Mouse (Mus musculus): ENCODE results near the gene Anks1. TPM values are rescaled to one million over a fixed set of nuclear protein-coding genes. Genes with fewer than 3 reads are reported as not detected.
"Not testable (repeated sequence)": the region's sequence is repeated elsewhere in the genome, so short reads cannot be mapped to it uniquely, and the experiment has no call there.

The Anks1 gene
- total RNA-seq, 2 experiments from 2014 or later, result 22.6 to 27.6 TPM

DNA sequence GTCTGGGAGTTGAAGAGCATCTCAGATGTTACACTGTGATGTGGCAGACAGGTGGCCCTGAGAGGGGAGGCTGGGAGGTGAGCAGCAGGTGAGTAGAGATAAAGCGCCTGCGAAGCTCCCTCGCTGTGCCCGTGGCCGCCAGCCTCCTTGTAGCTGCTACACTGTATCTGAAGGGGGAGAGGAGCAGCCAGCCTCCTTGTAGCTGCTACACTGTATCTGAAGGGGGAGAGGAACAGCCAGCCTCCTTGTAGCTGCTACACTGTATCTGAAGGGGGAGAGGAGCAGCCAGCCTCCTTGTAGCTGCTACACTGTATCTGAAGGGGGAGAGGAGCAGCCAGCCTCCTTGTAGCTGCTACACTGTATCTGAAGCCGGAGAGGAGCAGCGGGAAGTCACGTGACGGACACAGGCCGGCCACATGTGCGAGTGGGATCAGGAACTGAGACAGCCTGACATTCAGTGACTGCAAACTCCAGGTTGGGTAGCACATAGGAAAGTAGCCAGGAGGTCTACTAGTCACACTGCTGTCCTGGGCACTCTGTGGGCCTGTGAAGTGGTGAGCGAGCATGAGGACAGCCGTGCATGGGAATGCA is 90.7 kb downstream of the Anks1 start:
- DNase-seq, result not testable (repeated sequence)

DNA sequence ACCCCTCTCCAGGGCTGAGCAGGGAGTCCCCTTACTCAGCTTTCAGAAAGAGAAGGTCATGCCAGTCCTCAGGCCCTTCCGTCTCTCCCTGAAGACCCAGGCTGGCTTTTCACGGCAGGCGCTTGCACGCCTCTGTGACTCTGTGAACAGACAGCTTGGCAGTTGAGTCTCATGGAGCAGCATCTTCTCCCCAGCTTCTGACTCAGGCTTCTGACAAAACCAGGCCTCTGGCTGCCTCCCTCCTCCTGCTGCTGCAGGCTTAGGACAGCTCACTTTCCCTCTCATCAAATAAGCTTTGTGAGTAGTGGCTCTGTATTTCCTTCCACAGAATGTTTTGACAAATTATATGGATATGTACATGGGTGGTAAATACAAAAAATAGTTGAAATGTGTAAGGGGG is 91.3 kb downstream of the Anks1 start:
- DNase-seq, result no peak

DNA sequence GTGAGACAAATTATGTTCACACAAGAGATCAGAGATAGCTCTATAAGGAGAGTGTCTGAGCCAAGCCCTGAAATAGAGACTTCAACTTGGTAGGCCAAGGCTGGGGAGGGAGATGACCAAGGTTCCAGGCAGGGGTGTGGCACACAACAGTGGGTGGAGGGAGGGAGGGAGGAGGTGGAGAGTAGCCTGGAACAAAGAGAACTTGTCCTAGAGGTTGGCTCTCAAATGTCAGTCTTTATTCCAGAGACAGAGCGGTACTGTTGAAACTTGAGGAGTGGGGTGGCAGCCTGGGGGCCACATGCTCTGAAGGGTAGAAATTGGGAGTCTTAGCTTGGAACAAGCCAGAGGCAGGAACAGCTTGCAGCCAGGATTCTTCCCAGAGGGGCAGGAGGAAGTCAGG is 91.7 kb downstream of the Anks1 start:
- no peak for DNase-seq

DNA sequence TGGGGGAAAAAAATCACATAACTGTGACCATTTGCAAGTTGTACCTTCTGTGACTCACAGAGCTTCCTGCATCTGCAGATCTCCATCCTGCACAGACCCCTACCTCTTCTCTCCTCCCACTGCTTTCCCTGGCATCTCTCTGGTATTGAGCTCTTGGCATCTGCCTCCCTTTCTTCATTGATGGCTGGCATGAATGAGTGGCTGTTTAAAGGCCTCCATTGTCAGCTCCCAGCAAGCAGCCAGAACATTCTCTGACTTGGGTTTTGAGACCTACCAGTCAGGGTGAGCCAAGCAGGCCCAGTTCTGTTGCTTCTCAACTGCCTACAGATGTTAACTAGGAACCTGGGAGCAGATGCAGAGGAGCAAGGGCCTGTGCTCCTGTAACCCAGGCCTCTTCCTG is 96.3 kb downstream of the Anks1 start:
- no peak for DNase-seq

DNA sequence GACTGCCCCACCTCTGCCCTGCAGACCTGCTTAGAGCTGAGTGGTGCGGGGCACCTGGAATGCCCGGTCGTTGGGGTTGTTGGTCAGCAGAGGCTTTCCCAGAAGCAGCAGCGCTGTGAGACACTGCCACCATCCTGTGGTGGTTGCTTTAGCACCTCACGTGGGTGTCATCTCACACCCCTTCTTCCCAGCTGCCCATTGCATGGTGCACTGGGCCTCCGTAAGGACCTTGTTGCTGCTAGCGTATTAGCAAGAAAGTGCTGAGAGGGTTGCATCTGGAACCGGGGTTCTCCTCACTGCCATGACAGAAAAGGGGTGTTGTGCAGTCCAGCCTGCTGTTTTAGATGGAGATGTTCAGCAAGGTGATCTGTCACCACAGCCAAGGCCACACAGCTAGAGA is 97.1 kb downstream of the Anks1 start:
- no peak for DNase-seq

DNA sequence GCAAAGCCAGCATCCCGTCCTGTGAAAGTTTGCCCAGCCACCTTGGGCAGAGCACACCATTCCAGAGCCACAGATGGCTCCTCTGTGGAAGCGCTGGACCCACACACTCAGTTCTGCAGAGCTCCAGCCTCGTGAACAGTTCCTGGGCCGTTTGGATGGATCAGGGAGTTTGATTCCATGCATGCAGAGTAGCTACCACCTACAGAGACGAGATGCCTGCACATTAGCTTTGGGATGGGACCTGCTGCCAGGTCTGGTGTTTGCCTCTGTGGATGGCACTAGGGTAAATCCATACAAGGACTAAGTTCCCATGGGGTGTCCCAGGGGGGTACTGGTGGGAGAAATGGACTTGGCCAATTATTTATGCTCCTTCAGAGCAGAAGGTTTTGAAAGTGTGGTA is 97.5 kb downstream of the Anks1 start:
- no peak for DNase-seq

DNA sequence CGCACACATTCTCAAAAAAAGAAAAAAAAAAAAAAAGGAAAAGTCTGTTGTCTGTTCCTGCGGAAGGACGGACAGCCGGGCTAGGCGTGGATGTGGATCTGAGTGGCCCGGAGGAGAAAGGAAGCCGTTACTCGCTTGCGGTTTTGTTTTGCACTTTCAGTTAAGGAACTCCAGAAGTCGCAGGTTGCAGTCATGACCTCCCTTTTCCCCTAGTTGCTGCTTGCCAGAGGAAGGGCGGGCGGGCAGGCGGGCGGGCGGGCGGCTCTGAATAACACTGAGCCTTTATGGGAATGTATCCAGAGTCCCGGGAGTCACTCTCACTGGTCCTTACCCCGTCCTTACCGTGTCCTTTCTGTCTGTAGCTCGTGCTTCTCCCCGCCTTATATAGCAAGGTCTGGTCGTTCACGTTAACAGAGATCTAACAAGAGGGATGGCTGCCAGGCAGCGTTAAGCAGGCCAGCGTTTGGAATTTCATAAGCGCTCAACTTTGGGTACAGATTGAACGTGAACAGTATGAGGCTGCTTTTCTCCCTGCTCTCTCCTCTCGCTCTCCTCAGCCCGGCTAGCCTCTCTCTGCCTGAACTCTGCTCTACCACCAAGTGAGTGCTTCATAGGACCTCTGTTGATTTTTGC is 98.2 kb downstream of the Anks1 start:
- DNase-seq, result peak; percentile 53

DNA sequence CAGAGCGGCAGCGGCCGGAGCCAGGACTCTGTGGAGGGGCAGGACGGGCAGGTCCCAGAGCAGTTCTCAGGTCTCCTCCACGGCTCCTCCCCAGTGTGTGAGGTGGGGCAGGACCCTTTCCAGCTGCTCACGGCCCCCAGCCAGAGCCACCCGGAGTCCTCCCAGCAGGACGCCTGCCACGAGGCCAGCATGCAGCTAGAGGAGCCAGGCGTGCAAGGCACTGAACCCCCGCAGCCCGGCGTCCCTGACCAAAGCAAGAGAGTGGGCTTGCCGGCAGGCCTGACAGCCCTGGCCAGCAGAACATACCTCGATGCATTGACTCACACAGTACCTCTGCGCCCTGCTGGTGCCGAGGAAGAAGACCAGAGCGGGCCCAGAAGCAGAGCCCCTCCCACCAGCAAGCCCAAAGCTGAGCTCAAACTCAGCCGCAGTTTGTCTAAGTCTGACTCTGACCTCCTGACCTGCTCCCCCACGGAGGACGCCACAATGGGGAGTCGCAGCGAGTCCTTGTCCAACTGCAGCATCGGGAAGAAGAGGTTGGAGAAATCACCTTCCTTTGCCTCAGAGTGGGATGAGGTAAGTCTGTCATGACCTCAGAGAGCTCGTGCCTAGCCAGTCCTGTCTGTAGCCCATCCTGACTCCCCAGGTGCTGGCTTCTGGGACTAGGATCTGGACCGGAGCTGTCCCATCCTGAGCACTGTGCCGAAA is 98.9 kb downstream of the Anks1 start:
- peak; percentile 71 for DNase-seq

DNA sequence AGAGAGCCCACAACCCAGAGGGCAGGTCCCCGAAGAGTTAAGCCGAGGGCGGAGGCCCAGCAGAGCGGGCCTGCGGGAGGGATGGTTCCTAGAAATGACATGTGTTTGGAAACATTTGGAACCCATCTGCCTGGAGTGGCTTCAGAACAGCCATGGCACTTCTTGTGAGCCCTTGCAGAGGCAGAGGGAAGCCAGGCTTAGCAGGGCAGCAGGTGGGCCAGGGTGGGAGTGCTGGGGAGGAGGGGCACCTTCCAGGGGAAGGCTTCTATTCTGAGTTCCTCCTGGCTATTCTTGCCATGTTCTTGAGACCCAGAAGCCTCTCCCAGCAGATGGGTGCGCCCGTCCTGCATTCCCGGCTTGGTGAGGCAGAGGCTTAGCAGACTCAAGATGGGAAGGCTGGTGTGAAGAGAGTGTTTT is 99.5 kb downstream of the Anks1 start:
- DNase-seq, result peak; percentile 48

DNA sequence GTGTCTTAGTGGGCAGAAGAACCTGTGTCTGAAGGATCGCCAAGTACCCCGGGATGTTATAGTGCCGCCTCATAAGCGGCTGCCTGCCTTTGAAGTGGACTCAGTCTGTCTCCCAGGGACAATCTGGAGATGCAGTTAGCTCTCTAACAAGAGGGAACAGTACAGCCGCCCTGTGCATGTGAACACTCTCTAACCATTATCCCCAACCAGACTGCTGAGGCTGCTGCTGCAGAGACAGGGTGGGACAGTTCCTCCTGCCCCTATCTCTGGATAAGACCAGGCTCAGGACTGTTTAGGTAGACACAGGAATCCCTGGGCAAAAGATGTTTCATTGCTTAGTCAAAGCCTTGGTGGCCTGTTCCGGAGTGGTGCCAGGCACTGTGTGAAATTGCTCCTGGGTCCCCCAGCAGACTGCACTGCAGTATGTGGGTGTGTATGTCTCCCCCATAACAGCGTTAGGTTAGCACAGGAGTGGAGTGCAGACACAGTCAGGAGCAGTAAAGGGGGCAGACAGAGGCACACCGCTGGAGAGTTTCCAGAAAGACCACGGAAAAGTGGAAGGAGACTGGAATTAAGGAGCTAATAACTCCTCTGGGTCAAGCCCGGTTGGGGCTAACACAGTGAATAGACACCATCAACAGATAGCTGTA is 100.1 kb downstream of the Anks1 start:
- DNase-seq, result no peak

DNA sequence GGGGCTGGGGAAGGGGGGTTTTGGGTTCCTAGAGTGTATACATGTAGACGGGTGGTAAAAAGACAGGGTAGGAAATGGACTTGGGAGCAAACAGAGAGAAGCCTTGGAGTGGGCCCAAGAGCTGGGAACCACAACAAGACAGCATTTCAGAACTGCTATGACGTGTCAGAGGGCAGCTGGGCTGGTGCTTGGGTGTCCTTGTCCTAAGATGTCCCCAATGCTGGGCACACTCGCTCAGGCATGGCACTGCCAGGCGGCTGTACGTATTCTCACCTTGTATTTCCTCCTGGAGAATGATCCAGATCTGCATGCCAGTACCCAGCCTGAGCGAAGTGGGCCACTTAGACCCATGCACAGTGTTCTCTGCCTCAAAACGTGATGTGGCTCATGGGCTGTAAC is 100.6 kb downstream of the Anks1 start:
- DNase-seq, result no peak

DNA sequence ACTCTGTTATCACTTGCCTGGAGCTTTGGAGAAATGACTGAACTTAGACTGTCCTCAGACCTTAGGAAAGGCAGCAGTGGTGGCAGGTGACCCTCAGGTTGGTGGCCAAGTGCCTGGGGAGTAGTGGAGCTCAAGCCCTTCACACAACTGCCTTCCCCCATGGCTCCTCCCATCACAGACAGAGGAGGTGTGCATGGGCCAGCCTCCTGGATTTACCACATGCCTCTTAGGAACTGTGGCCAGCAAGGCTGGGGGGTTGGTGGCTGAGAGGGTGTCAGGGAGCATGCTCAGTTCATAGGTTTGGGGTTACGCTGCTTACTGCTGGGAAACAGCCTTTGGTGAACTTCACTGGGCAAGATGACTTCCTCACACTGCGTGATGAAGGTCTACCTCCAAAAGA is 101.8 kb downstream of the Anks1 start:
- DNase-seq, result no peak

DNA sequence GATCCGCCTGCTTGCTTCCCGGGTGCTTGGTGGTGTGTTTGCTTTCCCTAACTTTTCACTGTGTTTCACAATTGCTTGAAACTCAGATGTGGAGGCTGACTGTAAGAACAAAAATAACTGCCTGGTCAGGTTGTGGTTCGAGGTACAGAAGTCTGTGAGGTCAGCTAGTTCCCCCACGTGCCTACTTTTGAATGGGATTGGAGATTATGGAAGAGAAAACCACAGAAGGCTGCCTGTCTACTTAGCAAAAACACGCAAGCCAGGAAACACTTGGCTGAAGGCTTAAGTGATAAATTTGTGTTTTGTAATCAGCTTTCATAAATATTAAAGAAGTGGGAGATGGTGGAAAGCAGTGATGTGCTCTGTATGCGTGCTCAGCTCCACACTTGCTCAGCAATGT is 103.7 kb downstream of the Anks1 start:
- DNase-seq, result no peak

DNA sequence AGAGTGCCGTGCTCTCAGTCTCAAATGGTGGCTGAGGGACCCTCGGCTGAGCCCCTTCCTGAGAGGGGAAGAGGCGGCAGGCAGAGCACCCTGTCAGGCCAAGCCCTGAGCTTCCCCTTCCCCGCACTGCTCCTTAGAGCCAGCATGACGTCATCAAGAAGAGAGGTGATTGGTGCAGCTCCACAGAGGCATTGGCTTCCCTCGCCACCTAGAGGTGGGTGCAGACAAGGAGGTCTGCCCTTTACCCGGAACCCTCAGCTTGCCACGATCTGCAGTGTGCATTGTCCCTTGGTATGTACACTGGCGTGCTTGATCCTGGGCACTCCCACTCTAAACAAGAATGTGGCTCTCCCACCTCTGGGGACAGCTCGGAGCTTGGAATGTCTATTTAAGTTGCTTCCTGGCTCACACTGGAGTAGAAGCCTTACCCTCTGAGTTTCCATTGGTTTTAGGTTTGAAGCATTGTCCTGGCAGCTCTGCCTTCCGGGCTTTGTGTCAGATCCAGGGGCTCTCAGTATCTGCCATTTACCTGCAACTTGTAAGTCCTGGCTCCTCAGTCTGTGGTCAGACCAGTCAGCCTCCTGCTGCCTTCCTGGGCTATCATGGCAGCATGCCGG is 104.3 kb downstream of the Anks1 start:
- no peak for DNase-seq

DNA sequence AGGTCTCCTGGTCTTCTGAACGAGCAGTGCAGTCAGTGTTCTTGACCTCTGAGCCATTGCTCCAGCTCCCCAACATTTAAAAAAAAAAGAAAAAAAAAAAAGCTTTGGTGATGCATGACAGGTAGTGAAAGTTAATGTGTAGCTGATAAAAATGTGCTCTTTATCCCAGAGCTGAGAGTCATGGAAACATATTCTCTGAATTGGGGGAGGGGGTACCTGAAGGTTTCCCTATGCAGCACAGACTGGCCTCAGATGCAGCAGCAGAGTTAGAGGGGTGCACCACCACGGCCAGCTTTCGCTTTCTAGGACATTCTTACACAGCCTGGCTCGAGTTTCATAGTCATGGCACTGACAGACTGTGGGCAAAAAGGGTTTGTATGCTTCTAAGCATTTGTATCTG is 105.3 kb downstream of the Anks1 start:
- DNase-seq, result no peak

DNA sequence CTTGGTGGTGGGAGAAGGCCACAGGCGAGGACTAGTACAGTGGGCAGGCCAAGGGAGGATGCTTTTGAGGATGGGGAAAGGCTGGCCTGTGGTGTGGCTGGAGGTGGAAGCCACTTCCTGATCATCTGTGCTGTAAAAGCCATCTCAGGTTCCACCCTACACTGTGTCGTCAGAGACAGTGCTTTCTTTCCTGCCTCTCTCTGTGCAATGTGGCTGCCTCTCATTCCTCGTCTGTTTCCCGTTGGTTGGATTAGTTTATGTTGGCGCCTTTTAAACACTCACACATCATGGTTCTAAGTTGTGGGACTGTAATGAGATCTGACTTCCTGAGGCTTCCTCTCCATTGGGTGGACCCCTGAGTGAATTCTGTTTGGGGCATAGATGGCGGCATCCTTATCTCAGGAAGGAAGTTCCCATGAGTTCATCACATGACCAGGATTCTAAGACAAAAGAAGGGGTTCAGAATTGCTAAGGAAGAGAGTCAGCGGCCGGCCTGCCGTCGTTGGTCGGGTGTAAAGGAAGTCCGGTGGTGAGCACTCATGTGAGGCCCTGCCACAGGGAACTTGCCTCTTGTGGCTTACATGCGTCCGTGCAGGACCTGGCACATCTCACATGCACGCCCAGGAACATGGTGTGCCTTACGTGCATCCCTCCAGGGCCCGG is 106.1 kb downstream of the Anks1 start:
- DNase-seq, result no peak

DNA sequence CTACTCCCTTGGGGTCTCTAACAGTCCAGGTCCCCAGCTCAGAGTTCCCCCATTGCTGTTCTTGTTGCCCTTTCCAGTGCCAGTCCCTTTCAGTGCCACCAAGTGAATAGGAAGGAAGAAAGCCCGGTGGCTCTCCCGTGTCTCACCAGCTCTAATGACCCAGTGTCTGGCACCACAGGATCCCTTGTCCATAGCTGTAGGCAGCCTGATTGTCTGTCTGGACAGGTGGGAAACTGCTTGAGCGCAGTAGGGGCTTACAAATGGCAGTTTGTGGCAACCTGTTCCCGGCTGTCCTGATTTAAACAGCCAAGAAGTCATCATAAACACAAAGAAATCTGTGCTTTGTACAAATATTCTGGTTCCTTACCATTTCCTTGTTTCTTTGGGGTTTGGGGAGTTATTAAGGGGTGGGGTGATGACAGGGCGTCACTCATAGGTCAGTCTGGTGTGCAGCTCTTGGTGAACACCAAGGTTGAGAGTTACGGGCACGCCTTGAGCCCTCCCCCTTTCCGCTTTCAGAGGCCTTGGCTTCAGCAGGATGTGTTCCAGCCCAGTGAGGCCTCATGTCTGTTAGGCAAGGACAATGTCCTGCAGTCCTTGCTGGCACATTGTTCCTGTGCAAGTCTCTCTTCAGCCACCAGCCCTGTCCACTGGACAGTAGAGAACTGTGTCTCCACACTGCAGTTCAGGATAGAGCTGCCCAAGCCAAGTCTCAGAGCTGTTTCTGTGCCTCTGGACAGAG is 107.1 kb downstream of the Anks1 start:
- no peak for DNase-seq

DNA sequence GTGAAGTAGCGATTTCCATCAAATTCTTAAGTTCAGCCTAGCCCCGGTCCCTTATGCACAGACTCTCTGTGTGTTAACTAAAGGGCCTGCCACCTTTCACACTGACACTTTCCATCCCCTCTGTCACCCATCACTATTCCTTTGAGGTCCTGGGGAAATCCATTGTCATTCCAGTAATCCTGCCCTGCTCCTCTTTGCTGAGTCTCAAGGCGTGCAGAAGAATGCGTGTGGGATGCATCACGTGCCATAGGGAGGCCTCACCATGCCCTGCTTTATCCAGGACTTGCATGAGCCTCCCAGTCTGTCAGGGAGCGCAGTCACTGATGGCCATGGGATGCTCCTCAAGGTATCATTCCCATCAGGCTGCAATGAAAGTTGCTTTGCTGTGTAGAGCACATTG is 109.2 kb downstream of the Anks1 start:
- no peak for DNase-seq

DNA sequence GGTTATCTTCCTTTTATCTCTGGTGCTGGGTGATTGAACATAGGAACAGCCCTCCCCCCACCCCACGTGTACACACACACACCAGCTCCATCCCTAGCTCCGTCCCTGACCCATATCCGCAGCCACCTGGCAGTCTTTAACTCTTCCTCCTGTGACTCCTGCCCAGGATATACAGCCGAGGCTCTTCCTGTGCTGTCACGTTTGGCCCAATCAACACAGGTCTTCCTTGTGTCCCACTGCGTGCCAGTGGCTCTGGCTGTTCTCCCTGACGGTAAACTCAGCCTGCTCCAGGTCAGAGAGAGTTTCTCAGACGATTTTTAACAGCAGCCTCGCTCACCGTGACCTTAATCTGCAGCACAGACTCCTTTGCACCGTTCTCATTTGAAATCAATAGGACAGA is 109.7 kb downstream of the Anks1 start:
- no peak for DNase-seq

DNA sequence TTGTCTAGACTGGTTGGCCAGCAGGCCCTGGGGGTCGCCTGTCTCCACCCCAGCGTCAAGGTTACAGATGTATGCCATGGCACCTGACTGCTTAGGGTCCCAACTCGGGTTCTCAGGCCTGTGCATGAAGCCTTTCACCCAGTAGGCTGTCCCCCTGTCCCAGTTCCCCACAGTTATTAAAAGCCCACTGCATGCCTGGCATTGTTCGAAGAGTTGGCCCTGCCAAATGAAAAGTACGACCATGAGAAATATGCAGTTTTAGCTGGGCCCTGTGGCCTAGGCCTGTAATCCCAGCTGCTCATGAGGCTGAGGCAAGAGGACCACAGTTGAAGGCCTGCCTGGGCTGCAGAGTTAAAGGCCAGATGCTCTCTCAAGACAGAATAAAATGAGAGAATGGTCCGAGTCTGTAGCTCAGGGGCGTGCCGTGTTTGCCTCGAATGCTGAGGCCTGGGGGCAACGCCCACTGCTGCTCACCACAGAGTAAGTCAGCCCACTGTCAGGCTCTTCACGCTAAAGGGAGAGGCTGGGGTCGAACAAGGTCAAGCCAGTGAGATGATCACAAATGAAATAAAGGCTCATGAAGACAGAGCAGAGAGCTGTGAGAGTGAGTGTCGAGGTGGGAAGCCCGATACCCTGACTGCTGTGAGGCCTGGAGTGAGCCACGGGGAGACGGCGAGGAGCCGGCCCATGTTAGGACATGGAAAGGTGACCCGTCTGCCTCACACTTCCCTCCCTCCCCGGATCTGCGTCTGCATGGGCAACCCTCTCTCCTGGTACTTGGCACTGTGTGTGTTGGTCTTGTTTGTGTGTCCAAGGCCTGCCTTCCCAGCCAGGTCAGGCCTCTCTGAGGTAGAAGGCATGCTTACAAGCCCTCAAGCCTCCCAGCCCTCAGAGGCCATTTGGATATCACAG is 110.9 kb downstream of the Anks1 start:
- DNase-seq, result no peak

DNA sequence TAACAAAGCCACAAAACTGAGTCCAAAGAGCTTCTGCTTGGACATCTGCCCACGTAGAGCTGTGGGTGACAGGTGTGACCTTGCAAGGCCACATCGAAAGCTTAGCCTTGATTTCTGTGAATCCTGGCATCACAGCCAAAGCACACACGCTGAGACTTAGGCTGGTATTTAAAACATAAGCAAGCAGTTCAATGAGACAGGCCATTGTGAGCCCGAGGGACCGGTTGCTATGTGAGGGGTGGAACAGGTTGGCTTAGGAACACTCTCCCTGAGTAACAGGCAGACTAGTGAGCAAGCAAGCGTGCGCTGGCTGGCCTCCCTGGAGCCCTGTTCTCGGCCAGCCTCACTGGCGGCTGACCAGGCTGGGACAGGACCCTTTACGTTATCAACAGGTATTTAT is 112.8 kb downstream of the Anks1 start:
- DNase-seq, result no peak
